Mouse (Mus musculus): ENCODE measurements around the gene Ccdc141.

Gene Ccdc141

GRCm38 (mm10) chr2:77170633-77171105, at the start of gene Ccdc141:
Gene Ccdc141 (minus strand): TSS chr2:77170636.
- no peak for DNase-seq (ENCODE audit: low spot score)

- DNase-seq (ENCODE audit: low spot score): no peak
Observed at GRCm38 (mm10) chr2:77212885-77213284, 42.4 kb upstream of the Ccdc141 start.

- no peak for DNase-seq (ENCODE audit: low spot score)
Observed at GRCm38 (mm10) chr2:77206951-77207350, 36.5 kb upstream of the Ccdc141 start.

GRCm38 (mm10) chr2:77203916-77204315, 33.5 kb upstream of the Ccdc141 start:
- no peak for DNase-seq (ENCODE audit: low spot score)

- no peak for DNase-seq (ENCODE audit: low spot score)
Observed at GRCm38 (mm10) chr2:77201900-77202299, 31.5 kb upstream of the Ccdc141 start.

GRCm38 (mm10) chr2:77200958-77201614, 30.6 kb upstream of the Ccdc141 start:
- no peak for DNase-seq (ENCODE audit: low spot score)

GRCm38 (mm10) chr2:77200379-77200778, 29.9 kb upstream of the Ccdc141 start:
- DNase-seq (ENCODE audit: low spot score): no peak

GRCm38 (mm10) chr2:77198246-77198645, 27.8 kb upstream of the Ccdc141 start:
- no peak for DNase-seq (ENCODE audit: low spot score)

GRCm38 (mm10) chr2:77196819-77197218, 26.4 kb upstream of the Ccdc141 start:
- no peak for DNase-seq (ENCODE audit: low spot score)

- DNase-seq (ENCODE audit: low spot score): no peak
Observed at GRCm38 (mm10) chr2:77195056-77195455, 24.6 kb upstream of the Ccdc141 start.

GRCm38 (mm10) chr2:77191811-77192210, 21.4 kb upstream of the Ccdc141 start:
- no peak for DNase-seq (ENCODE audit: low spot score)

- no peak for DNase-seq (ENCODE audit: low spot score)
Observed at GRCm38 (mm10) chr2:77190891-77191290, 20.5 kb upstream of the Ccdc141 start.

- DNase-seq (ENCODE audit: low spot score): no peak
Observed at GRCm38 (mm10) chr2:77190301-77190700, 19.9 kb upstream of the Ccdc141 start.

- no peak for DNase-seq (ENCODE audit: low spot score)
Observed at GRCm38 (mm10) chr2:77189671-77190070, 19.2 kb upstream of the Ccdc141 start.

- DNase-seq (ENCODE audit: low spot score): no peak
Observed at GRCm38 (mm10) chr2:77187501-77187900, 17.1 kb upstream of the Ccdc141 start.

- DNase-seq (ENCODE audit: low spot score): no peak
Observed at GRCm38 (mm10) chr2:77186912-77187311, 16.5 kb upstream of the Ccdc141 start.

GRCm38 (mm10) chr2:77184049-77184571, 13.7 kb upstream of the Ccdc141 start:
- no peak for DNase-seq (ENCODE audit: low spot score)

GRCm38 (mm10) chr2:77183646-77184045, 13.2 kb upstream of the Ccdc141 start:
- DNase-seq (ENCODE audit: low spot score): no peak

- no peak for DNase-seq (ENCODE audit: low spot score)
Observed at GRCm38 (mm10) chr2:77182996-77183380, 12.6 kb upstream of the Ccdc141 start.

GRCm38 (mm10) chr2:77182271-77182995, 12.0 kb upstream of the Ccdc141 start:
- no peak for DNase-seq (ENCODE audit: low spot score)

- DNase-seq (ENCODE audit: low spot score): no peak
Observed at GRCm38 (mm10) chr2:77177472-77177871, 7.0 kb upstream of the Ccdc141 start.

- DNase-seq (ENCODE audit: low spot score): no peak
Observed at GRCm38 (mm10) chr2:77176413-77176812, 6.0 kb upstream of the Ccdc141 start.

- no peak for DNase-seq (ENCODE audit: low spot score)
Observed at GRCm38 (mm10) chr2:77175411-77175810, 5.0 kb upstream of the Ccdc141 start.

Data from testis, postnatal 14 days (tissue).